Mouse (Mus musculus): Measurements from ENCODE around the gene Gpx2. TPM values are rescaled to one million over a fixed set of nuclear protein-coding genes. Genes with fewer than 3 reads are reported as not detected.
A peak's percentile ranks its signal among the peaks of the same experiment; 100 is the strongest.
"Not testable (repeated sequence)": the region's sequence is repeated elsewhere in the genome, so short reads cannot be mapped to it uniquely, and the experiment has no call there.

The Gpx2 gene
- polyA plus RNA-seq, 1 experiment from 2014 or later = not detected

DNA sequence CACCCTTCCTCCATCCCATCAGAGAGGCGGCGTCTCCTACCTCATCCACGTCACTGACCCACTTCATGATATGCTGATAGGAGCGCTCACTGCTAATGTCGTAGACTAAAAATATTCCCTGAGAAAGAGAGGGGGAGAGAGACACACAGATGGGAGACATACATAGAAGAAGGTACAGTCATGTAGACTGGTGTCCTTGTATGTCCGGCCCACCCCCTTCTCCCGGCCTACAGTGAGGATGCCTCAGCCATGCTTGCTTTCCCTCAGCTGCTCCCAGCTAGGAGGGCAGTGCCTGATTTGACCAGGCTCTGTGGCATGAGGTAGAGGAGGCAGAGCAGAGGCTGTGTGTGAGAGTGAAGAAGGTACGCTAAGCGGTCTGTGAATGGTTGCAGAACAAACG is 7.7 kb upstream of the Gpx2 start:
- Histone ChIP-seq H3K36me3 (peaks cover 4% of the 10 kb centered on the region; the same call in 1 of the 2 replicates), H3K4me1 (replicated peaks) (no peaks in the 10 kb centered on the region; the same call in 1 of the 2 replicates), H3K9me3 (no peaks in the 10 kb centered on the region), H3K4me2 (replicated peaks) (no peak overlapping the region), H3K9ac (replicated peaks) (no peak overlapping the region), H3K27ac (no peak overlapping the region), H3K4me3 (replicated peaks) (no peak overlapping the region), H3K27me3 (0 out of 2 replicates have a peak, but pooled peaks cover 2% of the 10 kb centered on the region)
- 91% methylated on average over 10 of the region's 10 CpGs for WGBS
- ATAC-seq = no peak

DNA sequence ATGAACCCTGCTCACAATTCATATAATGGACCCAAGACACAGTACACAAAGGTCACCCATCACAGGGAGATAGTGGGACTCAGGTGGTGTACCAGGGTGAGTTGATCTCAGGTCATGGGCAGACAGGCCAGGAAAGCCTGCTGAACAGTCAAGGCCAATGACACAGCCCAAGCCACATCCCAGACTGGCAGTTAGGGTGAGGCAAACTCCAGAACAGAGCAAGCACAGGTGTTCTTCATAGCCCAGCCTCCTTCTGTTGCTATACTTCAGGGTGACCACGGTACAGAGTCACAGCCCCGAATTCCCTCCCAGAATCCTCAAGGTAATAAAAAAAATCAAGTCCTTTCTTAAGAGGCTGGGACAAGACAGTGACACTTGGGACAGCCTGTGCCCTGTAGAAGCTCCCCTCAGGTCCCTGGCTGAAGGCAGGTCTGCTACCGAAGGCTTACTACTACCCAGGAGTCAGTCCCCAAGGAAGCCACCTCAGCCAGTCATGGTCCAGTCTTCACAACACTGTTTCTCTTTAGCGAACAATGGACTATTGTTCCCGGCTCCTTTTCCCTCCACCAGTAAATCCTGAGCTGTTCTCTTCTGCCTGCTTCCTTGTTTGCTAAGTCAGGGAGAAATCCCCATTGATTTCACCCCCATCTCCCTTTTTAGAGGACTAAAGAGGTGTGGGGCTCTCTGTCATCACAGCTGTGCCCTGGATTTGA is 2.8 kb upstream of the Gpx2 start:
- Histone ChIP-seq H3K4me3 (replicated peaks) (no peak overlapping the region), H3K4me2 (replicated peaks) (no peak overlapping the region), H3K27me3 (0 out of 2 replicates have a peak, but pooled peaks cover 2% of the 10 kb centered on the region), H3K4me1 (replicated peaks) (no peaks in the 10 kb centered on the region; the same call in 1 of the 2 replicates), H3K9me3 (no peaks in the 10 kb centered on the region), H3K36me3 (peaks cover 4% of the 10 kb centered on the region; the same call in 1 of the 2 replicates), H3K27ac (no peak overlapping the region), H3K9ac (replicated peaks) (no peak overlapping the region)
- 40% methylated on average over 5 of the region's 5 CpGs for WGBS
- ATAC-seq = no peak

DNA sequence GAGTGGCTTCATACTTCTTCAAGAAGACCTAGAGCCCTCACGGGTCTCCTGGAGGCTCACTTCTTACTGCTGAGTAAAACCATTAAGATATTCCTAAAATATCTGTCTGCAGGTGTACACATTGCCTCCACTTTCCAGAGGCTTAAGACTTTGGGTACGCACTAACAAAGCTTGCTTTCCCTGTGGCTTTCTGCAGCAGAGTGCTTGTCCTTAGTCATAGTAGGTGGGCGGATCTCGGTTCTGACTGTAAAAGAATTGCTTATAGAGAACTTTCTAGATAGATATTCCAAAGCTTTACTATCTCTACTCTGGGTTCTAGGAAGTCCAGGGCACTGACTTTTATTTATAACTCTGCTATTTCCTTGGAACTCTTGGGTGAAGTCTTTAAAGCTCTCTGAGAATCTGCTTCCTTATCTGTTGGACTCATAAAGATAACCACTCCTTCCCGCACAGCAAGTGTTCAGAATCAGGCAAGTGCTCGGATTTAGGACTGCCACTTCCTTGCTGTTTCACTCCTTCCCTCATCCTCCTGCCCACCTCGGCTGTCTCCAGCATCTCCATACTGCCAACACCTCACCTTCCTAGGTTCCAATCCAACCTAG is 1.7 kb upstream of the Gpx2 start:
- no peak for ATAC-seq
- Histone ChIP-seq H3K27ac (no peak overlapping the region), H3K27me3 (0 out of 2 replicates have a peak, but pooled peaks cover 2% of the 10 kb centered on the region), H3K36me3 (0 out of 2 replicates have a peak, but pooled peaks cover 4% of the 10 kb centered on the region), H3K9ac (replicated peaks) (no peak overlapping the region), H3K4me1 (replicated peaks) (no peaks in the 10 kb centered on the region; the same call in 1 of the 2 replicates), H3K4me2 (replicated peaks) (no peak overlapping the region), H3K9me3 (no peaks in the 10 kb centered on the region), H3K4me3 (replicated peaks) (no peak overlapping the region)
- WGBS = 90% methylated on average over 7 of the region's 7 CpGs

DNA sequence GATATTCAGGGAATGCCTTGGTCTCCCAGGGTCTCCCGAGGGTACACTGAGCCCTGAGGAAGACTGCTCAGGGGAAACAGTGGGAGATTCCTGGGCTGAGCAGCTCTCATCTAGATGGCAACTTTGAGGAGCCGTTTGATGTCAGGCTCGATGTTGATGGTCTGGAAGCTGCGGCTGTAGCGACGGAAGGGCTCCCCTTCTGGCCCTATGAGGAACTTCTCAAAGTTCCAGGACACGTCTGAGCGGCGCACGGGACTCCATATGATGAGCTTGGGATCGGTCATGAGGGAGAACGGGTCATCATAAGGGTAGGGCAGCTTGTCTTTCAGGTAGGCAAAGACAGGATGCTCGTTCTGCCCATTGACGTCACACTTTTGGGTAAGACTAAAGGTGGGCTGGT is 2.8 kb downstream of the Gpx2 start:
- not testable (repeated sequence) for ATAC-seq; H3K36me3 ChIP-seq; H3K27me3 ChIP-seq; H3K4me2 ChIP-seq (replicated peaks); H3K27ac ChIP-seq; H3K9ac ChIP-seq (replicated peaks); H3K4me3 ChIP-seq (replicated peaks); H3K4me1 ChIP-seq (replicated peaks); H3K9me3 ChIP-seq
- WGBS = 50% methylated on average over 14 of the region's 14 CpGs

DNA sequence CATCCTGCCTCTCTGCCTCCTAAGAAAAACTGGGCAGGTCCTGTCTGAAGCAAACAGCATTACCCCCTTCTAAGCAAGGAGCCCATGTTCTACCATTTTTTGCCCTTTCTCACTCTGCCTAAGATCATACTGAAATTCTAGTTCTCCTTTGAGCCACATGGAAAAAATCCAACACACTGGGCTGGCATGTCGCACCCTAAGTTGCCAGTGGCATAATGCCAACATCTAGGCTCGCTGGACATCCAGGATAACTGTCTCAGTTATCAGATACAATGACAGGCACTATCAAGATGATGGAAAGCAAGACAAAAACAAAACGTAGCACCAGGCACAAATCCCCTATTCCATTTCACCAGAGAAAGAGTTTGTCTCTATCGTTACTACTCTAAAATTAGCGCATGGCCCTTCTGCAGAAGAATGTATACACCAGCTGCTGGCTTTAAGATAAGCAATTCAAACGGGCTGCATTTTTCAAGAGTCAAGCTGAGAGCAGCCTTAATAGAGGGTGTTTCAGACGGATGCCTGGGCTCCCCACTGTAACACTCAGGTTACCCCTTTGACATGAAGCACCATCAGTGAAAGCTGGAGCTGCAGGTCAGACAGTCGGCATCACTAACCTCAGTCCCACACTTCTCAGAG is 4.8 kb downstream of the Gpx2 start:
- ATAC-seq = no peak
- no peak overlapping the region for H3K4me2 ChIP-seq (replicated peaks)
- H3K4me1 ChIP-seq (replicated peaks) = no peaks in the 10 kb centered on the region
- no peaks in the 10 kb centered on the region for H3K27me3 ChIP-seq
- no peak overlapping the region for H3K27ac ChIP-seq
- no peak overlapping the region for H3K4me3 ChIP-seq (replicated peaks)
- no peaks in the 10 kb centered on the region for H3K36me3 ChIP-seq
- no peak overlapping the region for H3K9ac ChIP-seq (replicated peaks)
- H3K9me3 ChIP-seq = no peaks in the 10 kb centered on the region
- 65% methylated on average over 8 of the region's 8 CpGs for WGBS

DNA sequence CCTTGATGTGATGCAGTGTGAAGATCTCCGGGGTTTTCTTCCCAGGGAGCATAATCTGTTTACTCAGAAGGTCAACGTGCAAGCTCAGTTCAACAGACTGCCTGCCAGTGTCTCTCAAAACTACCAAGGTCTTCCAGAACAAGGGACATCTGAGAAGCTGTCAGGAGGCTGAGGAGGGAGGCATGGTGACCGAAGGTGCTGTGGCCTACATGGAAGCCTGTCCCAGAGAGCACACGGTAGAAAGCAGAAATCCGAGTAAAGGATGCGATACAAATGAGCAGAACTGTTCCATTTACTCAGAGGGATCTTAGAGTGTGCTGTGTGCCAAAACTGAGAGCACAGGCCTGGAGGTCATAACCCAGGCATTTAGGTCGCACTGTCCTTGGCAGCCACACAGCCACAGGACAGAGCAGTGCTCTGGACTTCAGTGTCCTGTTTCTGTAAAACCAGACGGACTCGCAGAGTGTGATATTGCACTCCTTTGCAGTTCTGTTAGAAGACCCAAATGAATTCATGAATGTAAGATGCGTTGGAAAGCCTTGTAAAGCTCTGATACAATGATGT is 11.2 kb downstream of the Gpx2 start:
- H3K4me3 ChIP-seq (replicated peaks) = no peak overlapping the region
- no peaks in the 10 kb centered on the region for H3K9me3 ChIP-seq
- peaks cover 5% of the 10 kb centered on the region; the same call in 1 of the 2 replicates for H3K4me1 ChIP-seq (replicated peaks)
- no peaks in the 10 kb centered on the region for H3K27me3 ChIP-seq
- no peaks in the 10 kb centered on the region for H3K36me3 ChIP-seq
- WGBS = 74% methylated on average over 10 of the region's 10 CpGs
- no peak overlapping the region for H3K4me2 ChIP-seq (replicated peaks)
- ATAC-seq = no peak
- no peak overlapping the region for H3K27ac ChIP-seq
- H3K9ac ChIP-seq (replicated peaks) = no peak overlapping the region

DNA sequence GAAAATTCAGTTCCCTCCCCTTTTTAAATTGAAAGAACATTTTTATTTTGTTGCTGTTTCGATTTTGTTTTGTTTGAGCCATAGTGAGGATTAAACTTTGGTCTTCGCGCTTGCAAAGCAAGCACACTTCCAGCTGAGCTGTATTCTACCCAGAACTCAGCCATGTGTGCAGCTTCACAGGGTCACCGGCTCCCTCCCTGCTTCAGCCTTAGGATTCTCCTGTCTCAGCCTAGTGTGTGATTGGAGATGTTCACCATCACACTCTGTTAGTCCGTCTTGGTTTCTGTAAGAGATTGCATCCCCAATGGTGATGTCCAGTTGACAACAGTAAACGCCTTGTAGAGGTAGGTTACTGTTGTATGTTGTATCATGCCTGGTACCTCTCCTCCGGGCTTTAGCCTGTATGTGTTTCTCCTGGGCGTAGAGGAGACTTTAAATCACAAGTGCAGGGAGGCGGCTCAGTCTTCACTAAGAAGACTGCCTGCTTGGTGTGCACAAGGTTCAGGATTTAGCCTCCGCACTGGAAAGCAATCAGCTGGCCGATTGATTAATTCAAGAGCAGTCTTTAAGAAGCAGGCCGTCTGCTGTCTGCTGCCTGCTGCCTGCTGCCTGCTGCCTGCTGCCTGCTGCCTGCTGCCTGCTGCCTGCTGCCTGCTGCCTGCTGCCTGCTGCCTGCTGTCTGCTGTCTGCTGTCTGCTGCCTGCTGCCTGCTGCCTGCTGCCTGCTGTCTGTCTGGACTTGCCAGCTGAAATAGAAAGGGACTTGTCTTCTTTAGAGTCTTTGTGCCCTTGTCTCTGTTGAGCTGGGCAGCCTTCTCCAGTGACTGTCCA is 14.5 kb downstream of the Gpx2 start:
- Histone ChIP-seq H3K4me3 (replicated peaks) (no peak overlapping the region), H3K27ac (peak overlapping the region; percentile 35), H3K36me3 (peaks cover 4% of the 10 kb centered on the region; the same call in 1 of the 2 replicates), H3K27me3 (no peaks in the 10 kb centered on the region), H3K9ac (replicated peaks) (no peak overlapping the region), H3K9me3 (no peaks in the 10 kb centered on the region), H3K4me1 (replicated peaks) (peaks cover 5% of the 10 kb centered on the region; the same call in 1 of the 2 replicates), H3K4me2 (replicated peaks) (no peak overlapping the region)
- 54% methylated on average over 12 of the region's 12 CpGs for WGBS
- ATAC-seq = peak; percentile 53; the same call in 1 of the 2 replicates

DNA sequence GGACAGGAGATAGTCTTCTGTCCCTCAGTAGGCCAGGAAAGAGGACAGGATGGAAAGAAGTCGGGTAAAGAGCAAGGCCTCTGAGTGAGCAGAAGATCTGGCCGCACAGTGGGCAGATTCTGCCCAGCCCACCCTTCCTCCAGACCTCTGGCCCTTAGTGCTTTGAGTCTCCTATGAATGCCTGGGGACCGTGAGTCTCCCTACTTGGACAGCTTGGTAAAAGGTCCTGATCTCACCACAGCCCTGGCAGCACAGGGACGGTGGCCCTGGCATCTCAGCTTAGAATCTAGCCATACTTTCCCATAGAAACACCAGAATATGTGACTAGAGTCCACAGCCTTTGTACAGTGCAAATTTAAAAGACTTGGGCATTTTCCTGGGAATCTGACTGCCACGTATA is 15.4 kb downstream of the Gpx2 start:
- peaks cover 4% of the 10 kb centered on the region; the same call in 1 of the 2 replicates for H3K36me3 ChIP-seq
- no peak overlapping the region for H3K4me2 ChIP-seq (replicated peaks)
- no peak overlapping the region for H3K9ac ChIP-seq (replicated peaks)
- H3K4me3 ChIP-seq (replicated peaks) = no peak overlapping the region
- ATAC-seq = no peak
- no peak overlapping the region for H3K27ac ChIP-seq
- H3K27me3 ChIP-seq = no peaks in the 10 kb centered on the region
- 71% methylated on average over 5 of the region's 5 CpGs for WGBS
- no peaks in the 10 kb centered on the region for H3K9me3 ChIP-seq
- peaks cover 5% of the 10 kb centered on the region; the same call in 1 of the 2 replicates for H3K4me1 ChIP-seq (replicated peaks)

DNA sequence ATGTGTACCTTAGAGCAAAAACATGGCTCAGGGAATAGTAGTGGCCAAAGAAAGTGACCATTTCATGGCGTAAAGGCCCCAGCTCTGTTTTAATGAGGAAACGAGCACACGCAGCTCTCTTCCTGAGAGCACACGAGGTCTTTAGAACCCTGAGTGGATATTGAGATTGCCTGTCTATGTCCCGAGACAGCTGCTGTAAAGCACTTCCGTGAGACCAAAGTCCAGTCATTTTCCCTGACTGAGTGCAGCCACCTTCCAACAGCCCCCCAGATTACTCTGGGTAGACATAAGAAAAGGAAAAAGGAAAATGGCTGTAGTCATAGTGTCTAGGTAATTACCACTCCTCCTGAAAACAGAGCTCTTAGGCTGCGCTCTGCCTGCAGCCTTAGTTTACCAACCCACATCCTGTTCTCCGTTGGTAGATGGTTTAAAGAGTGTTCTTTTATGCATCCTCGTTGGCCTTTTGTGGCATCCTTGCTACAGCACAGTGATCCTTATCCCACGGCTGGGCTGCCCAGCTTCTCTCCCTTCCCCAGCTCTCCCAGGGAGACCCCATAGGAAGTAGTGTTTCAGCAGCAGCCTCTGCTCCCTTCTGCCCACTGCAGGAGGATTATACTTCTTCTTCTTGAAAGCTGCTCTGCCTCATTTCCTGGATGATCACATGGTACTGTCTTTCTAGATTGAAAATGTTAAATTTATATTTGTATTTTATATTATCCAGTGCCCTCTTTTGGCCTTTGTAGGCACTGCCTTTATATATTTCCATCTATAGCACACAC is 16.9 kb downstream of the Gpx2 start:
- no peak overlapping the region for H3K27ac ChIP-seq
- H3K9ac ChIP-seq (replicated peaks) = no peak overlapping the region
- no peaks in the 10 kb centered on the region for H3K27me3 ChIP-seq
- H3K36me3 ChIP-seq = peaks cover 4% of the 10 kb centered on the region; the same call in 1 of the 2 replicates
- 87% methylated on average over 10 of the region's 10 CpGs for WGBS
- no peak overlapping the region for H3K4me2 ChIP-seq (replicated peaks)
- H3K4me1 ChIP-seq (replicated peaks) = peaks cover 5% of the 10 kb centered on the region; the same call in 1 of the 2 replicates
- H3K9me3 ChIP-seq = no peaks in the 10 kb centered on the region
- H3K4me3 ChIP-seq (replicated peaks) = no peak overlapping the region
- ATAC-seq = no peak

DNA sequence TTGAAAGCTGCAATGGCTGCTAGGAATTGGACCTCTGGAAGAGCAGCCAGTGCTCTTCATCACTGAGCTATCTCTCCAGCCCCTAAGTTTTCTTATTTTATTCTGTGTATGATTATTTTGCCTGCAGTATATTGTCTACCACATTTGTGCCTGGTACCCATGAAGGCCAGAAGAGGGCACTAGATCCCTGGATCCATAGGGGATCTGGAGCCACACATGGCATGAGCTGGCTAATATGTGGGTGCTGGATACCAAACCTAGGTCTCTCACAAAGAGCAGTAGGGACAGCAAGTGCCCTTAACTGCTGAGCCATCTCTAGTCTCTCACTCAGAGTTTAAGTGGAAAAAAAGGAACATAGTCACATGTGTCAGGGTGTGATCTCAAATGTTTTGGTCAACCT is 17.5 kb downstream of the Gpx2 start:
- no peak for ATAC-seq
- Histone ChIP-seq H3K4me1 (replicated peaks) (peaks cover 5% of the 10 kb centered on the region; the same call in 1 of the 2 replicates), H3K9me3 (no peaks in the 10 kb centered on the region), H3K36me3 (peaks cover 4% of the 10 kb centered on the region; the same call in 1 of the 2 replicates), H3K4me3 (replicated peaks) (no peak overlapping the region), H3K27me3 (no peaks in the 10 kb centered on the region), H3K27ac (no peak overlapping the region), H3K4me2 (replicated peaks) (no peak overlapping the region), H3K9ac (replicated peaks) (no peak overlapping the region)

DNA sequence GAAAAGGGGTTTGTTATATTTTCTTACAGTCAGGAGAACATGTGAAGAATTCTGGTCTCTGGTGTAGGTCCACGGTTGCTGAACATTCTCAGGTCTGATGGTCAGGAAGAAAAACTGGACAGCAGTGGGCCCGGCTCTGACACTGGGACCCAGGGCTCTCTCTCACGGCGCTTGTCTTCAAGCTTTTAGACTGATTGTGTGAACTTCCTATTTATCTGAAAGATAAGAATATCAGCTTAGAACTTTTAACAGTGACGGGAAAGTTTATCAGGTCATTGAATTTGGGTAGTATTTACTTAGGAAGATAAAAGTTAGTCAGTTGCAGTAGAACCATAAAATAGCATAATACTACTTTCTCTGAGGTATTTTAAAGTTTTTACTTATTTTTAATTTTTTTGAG is 18.5 kb downstream of the Gpx2 start:
- no peaks in the 10 kb centered on the region for H3K27me3 ChIP-seq
- no peak overlapping the region for H3K4me3 ChIP-seq (replicated peaks)
- peaks cover 4% of the 10 kb centered on the region; the same call in 1 of the 2 replicates for H3K36me3 ChIP-seq
- H3K27ac ChIP-seq = no peak overlapping the region
- no peak for ATAC-seq
- H3K4me2 ChIP-seq (replicated peaks) = no peak overlapping the region
- peaks cover 5% of the 10 kb centered on the region; the same call in 1 of the 2 replicates for H3K4me1 ChIP-seq (replicated peaks)
- no peaks in the 10 kb centered on the region for H3K9me3 ChIP-seq
- 94% methylated on average over 5 of the region's 5 CpGs for WGBS
- no peak overlapping the region for H3K9ac ChIP-seq (replicated peaks)
